Mouse (Mus musculus) lung, adult 18-20 months (tissue): ENCODE results near the gene Atg3.

Experiments
- DNase-seq, 2 experiments: peaks; one replicate each; pipeline ENCODE4 v3.0.0; 2022; ENCODE audit warnings: mixed read lengths in 2 of 2

Gene Atg3

DNA sequence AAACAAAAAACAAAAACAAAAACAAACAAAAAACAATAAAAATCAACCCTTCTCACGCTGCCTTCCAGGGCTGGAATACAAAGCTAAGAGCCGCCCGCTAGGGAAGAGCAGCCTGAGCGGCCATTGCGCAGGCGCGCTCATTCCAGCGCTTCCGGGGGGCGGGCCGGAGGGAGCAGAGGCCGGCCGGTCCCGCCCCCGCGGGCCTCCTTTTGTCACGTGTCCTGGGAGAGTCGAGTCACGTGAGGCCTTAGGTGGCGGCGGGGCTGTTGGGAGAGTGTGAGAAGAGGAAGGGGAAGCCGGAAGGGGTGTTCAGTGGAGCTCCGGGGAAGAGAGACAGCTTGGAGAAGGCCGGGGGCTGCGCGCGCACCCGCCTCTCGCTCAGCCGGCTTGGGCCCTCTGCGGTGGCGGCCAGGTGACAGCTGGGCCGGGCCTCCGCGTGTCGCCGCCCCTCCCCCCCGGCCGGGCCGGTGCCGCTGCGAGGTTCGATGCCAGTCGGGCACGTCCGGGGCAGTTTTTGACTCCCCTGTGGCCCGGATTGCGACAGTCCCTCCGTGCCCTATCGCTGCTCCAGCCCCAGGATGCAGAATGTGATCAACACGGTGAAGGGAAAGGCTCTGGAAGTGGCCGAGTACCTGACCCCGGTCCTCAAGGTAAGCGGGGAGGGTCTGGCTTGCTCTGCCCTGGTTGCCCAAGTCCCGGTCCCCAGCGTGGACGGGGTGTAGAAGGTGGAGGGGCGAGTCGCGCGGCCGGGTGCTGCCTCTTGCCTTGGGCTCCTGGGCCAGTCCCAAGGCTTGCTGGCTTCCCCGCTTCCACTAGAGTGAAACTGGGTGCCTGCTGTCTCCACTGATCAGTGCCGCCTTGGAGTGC, at the start of gene Atg3, which contains the start of gene Slc35a5:
Atg3 (plus strand) TSS at position 264 of the 867 bp plus-strand sequence.
Slc35a5 (minus strand) TSS at position 185 of the 867 bp plus-strand sequence.
- DNase-seq: peak; percentile 98

DNA sequence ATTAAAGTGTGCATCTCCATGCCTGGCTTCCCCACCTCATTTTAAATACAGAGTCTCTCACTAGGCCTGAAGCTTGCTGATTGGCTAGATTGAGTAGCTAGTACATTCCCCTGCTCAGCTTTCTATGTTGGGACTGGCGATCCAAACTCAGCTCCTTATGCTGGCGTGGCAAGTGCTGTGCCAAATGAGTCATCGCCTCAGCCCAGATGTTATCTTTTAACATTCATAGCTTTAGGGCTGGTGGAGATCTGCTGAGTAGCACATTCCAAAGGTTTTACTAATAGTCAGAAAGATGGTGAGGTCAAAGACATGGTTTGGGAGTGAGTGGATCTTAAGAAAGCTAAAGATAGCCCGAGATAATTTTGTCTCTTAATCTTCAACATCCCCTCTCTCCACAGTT, 48.1 kb upstream of the Atg3 start:
- peak; percentile 65 to 68 for DNase-seq

DNA sequence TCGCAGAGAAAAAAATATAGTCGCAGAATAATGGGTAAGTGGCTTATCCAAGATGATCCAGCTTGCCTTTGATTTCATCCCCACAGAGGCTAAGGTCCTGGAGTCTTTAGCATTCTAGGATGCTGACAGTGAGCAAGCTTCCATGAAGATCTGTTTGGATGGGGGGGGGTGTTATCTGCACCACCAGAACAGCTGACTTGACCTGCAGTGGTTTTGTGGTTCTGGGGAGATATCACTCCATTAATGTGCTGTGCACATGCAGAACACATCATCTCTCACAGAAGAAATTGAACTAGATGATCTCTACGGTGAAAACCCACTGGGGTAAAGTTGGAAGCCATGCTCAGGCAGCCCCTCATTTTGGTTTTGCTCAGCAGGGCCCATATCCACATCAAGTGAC, 41.4 kb upstream of the Atg3 start:
- no peak for DNase-seq

DNA sequence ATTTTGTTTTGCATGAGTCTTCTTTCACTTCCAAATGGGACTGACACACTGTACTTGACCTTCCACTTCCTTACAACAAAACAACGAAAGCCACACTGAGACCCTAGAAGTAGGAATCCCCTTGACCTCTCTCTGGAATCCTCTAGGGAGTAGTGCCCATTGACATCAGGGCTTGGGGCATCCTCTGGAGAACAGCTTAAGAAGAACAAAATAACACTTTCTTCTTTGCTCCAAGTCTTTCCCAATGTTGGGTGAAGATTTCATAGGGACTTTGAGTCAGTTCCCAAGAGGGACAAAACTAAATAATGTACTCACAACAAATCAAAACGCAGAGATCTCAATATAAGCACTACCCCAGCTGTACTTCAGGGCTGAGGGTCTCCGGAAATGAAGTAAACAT, 39.8 kb upstream of the Atg3 start:
- DNase-seq: no peak

DNA sequence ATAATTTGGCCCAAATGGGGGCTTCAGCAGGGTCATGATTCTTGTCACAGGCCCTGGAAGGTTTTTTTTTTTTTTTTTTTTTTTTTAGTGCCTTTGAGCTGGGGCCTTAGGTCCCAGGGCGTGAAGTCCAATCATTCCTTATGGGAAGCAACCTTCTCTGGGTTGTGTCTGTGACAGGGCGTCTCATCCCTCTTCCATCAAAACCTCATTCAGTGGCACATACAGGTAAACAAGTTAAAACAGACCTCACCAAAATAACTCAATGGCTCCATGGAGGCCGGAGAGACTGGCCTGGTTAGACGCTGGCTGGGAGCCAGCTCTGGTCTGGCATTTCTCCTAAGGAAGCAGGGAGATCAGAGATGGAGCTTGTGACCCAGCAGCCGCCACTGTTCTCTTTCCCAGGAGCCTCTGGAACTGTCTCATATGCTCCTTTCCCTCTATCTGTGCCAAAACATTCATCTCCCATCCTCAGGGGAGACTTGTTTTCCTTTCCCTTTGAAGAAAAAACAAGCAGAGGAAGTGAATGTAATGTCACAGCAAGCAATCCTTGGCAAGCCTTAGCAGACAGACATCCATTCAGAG, 37.6 kb upstream of the Atg3 start:
- DNase-seq: peak; percentile 24 to 48

DNA sequence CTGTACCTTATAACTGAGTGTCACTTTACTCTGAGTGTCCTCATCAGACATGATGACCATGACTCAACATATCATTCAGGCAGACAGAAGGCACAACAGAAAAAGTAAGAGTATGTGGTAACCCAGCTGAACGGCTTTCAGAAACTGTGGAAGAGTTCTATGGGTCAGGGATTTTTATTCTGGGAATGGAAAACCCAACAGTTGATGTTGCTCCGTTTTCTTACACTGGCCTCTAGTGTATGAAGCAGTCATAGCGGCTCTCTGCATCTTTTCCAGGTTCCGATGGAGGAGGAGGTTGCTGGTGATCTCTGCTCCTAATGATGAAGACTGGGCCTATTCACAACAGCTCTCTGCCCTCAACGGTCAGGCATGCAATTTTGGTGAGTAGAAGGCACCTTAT, 36.0 kb upstream of the Atg3 start:
- DNase-seq: no peak

DNA sequence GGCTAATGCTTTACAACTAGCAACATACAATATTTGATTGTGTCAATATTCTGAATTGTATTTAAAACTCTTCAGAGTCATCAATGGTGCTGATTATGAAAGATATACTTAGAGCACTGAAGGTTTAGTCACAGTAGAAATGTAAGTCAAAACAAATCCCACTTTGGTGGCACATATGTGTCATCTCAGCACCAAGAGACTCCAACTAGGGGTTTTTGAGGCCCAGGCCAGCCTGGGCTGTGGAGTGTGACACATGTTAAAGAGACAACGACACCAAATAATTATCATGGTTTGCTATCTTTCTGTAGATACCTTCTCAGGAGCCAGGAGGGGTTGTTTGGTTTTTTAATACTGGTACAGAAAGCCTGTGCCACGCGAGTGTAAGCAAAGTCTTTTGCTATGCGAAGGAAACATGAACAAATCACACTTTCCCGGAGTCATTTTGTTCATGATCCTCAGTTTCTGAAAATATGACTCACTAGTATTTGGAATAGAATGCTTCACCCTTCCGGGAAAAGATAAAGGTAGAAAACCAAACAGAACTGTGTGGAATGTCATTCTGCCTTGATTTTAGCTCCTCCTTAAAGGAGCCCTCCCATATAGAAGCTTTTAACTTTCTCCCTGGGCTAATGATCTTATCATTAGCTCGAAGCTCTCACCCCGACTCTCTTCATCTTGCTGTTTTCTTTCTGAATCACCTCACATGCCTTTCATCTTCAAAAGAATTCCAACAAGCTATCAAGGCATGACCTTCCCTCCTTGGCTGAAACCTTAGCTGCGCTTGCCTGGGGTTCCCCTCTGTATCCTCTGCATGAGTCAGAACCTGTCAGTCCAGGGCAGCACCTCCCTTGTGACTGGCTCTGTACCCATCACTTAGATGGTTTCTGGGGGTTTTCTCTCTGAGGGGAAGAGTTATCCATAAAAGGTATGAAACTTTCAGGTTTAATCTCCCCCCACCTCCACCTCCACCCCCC, 34.1 kb upstream of the Atg3 start:
- no peak for DNase-seq

DNA sequence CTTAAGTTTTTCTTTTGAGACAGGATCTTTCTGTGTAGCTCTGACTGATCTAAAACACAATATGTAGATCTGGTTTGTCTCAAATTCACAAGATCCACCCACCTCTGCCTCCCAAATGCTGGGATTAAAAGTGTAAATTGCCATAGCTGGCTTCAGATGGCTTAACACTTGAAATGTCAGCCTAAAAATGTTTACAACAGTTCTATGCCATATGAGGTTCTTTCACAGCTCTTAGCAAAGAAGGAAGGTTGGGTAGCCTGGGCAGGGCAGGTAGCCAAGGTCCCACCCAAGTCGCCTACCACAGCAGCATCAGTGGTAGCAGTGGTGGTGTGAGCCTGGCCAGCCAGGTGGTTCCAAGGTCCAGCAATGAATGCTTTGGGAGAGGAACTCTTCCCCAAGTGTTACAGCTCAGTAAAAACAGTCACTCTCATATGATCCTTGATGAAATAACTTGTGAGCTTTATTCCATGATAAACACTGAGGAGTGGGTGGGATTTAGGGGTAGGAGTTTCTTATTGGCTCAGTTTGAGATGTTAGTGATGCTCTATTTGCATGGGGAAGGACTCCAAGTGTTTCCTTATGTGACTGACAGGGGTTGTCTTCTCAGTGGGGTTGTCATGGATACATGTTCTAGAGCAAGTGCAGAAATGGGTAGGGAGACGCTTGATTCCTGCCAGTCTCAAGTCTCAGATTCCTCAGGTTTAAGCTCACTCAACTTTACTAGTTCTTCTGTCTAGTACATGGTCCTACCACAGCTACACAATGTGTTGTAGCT, 30.5 kb upstream of the Atg3 start:
- no peak for DNase-seq

DNA sequence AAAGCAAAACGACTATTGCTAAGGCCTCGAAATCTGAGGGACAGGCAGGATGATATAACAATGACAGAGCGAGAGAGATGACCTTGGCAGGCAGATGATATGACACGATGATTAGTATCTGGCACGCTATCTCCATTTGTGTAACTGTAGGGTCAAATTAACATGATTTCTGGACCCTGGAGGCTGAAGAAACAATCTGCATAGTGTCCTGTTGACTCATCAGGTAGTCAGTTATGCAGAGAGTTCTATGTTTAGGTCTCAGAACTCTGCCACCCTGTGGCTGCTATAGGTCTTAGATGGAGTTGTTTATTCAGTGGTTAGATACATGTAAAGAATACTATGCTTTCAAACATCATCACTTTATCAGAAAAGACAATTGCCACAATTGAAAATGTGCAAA, 16.9 kb upstream of the Atg3 start:
- DNase-seq: no peak

DNA sequence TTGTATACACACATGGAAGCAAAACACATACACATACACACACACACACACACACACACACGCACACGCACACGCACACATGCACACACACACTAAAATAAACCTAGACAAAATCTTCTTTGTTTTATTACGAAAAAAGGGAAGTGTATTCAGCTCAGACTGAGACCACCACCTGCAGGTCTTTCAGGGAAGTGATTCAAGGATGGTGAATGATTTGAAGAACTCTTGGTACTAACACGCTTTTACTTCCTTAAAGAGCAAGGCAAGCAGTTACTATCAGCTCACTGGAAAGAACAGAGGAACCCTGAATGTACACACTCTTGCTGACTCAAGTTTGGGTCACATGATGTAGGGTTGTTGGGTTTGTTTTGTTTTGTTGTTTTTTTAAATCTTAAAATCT, 16.0 kb upstream of the Atg3 start:
- no peak for DNase-seq

DNA sequence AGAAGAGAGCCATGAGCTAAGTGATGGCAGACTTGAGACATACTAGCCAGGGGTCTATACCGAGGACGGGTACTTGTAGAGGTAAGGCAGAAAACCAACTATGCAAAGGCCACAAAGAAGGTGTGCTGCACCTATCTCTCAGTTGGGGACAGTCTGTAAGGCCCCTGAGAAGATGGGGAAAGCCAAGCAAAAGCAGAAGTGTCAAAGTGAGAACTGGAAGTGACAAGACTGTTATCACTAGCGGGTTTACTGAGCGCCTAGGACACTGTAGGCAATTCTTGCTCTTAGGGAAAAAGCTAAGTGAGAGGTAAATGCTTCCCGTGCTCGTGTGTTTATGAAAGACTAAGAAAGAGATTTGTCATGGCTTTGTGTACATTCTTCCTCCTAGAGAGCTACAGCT, 13.5 kb upstream of the Atg3 start:
- no peak for DNase-seq

DNA sequence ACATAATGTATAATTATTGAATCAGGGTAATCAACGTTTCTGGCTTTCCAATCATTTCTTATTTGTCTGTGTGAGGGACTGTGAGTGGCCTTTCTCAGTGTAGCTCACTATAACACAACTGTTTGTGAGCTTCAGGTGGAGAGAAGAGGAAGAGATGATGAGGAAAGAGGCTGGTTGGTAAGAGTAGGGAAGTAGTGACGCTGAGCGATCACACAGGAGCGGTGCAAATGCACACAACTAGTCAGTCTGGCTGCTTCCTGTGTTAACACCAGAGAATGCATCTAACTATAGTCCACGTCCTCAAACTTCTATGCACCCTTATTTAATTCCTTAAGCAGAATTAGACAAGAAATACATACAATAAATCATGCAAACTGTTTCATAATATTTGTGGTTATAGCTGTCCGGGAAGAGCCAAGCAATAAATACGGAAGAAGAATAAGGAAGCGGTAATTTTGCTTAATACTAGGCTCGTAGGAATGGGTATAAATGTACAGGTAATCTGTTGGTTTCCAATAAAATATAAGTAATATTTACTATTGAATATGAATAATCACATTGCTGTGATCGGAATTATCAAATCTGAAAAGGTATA, 10.0 kb upstream of the Atg3 start:
- no peak for DNase-seq

DNA sequence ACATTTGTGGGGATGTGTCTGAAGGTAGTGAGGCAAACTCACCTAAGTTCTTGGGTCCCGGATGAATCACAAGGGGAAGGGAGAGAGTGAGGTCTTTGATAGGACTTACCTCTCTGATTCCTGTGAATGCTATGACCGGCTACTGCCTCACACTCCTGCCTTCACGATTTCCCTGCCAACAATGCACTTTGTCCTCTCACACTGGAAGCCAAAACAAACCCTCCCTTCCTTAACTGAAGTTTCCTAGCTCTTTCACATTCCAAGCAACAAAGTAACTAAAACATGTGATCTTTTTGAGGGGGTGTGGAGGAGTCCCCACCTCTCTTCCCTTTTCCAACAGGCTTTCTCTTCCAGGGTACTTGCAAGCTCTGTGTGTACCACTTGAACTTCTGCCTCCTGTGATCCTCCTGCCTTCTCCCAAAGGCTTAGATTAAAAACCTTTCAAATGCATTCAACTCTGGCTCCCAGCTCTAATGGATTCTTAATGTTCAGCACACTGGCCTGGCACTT, 3.8 kb upstream of the Atg3 start:
- peak; percentile 47 to 66 for DNase-seq

DNA sequence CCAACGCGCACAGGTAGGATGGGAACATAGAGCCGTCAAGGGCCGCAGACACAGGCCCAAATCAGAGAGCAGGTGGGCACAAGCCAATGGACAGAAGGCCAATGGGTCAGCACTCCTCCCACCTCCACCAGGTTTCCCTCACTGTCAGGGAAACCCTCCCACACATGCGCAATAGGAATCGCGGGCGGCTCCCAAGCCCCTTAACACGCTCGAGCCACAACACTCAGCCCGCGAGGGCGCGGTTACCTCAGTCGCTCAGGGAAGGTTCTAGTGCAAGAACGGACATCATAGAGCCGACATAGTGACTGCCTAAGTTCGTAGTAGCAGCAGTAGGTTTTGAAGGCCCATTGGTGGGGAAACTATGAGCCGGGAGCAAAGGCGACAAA, 456 bp upstream of the Atg3 start:
- DNase-seq: peak; percentile 86 to 90

DNA sequence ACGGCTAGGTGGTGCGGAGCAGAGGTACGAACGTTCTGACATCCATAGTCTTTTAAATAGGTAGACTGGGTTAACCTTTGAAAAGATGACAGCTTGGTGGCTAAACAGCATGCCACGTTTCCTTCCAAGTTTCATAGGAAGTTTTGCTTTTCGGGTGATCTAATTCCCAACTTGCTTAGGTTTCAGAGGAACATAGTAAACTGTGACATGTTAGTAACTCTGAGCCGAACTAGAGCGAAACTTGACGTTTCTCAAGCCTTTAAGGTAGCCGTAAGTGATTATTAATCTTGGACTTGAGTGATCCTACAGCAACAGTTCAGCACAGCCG, 768 bp downstream of the Atg3 start:
- DNase-seq: no peak

DNA sequence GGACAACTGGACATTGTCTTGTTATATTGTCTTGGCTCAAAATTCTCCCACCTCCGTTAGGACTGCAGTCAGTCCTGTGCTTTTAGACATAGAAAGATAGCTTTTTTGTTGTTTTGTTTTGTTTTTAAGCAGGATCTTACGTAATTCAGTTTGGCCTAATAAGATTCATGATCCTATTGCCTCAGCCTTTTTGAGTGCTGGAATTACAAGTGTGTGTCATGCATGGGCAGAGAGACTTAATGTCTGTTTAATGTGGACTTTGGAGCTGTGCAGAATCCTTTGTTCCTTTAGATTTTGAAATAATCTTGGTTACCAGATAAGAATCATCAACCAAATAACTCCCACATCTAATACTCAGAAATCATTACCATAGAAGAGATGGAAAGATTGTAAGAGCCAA, 20.0 kb downstream of the Atg3 start:
- DNase-seq: no peak

DNA sequence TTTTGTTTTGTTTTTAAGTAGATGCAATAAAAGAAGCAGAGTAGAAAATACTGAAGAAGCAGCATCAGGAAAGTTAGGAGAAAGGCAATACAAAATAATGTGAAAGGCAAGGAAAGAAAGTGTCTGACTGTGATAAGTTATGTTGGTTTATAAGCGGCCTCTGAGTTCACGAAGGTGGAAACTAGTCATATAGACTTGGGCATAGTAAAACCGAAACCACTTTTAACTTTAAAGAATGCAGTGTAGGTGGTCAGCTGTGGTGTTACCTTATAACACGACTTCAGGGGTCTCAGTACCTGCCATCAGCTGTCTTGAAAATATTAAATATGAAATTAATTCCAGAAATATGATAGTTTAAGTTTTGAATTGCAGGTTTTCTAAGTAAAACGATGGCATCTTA, 23.2 kb downstream of the Atg3 start:
- no peak for DNase-seq

DNA sequence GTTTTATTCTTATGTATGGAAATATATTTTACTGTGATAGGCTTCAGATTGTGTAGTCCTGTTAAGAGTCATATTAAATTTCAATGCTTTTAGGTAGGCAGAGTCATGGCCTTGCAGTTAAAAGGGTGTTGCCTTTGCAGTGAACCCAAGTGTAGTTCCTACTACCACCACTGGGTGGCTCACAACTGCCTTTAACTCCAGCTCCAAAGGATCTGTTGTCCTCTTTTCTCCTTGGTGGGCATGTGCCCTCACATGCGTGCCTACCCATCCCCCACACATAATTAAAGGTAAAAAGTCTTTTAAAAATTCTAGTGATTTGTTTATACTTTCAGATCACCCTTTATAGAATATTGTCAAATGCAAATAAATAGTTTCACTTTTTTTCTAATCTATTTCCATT, 34.0 kb downstream of the Atg3 start:
- peak; percentile 62 to 68 for DNase-seq

DNA sequence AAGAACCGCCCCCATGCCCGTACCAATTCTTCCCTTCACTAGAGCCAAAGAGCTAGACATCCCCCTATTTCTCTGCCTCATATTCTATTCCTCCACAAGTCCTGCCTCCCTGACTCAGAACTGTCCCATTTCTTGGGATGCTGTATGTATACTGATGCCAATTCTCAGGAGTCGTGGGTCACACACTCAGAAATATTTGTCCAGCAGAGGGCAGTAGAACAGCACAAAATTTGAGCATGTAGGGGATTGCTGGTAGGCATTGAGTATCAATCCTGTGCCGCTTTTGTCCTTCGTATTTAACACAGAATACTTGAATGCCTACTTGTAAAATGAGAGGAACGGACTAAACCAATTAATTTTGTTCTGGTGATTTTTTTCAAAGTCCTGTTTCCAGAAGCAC, 38.2 kb downstream of the Atg3 start:
- peak; percentile 36 to 67 for DNase-seq

DNA sequence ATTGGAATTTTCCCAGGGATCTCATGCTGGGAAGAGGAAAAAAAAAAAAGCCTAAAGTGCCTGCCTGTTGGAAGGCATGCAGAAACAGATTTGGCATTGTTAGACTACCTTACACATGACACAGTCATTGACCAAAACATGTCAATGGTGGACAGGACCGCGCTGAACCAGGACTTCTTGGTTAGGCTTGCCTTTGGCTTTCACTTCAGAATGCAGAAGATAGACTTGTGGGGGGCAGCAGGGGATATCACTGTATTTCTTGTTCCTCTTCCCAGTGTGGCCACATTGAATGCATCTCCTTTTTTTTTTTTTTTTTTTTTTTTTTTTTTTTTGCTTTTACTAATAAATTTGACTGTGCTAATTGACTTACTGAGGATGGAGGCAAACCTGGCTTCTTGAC, 42.8 kb downstream of the Atg3 start:
- no peak for DNase-seq

DNA sequence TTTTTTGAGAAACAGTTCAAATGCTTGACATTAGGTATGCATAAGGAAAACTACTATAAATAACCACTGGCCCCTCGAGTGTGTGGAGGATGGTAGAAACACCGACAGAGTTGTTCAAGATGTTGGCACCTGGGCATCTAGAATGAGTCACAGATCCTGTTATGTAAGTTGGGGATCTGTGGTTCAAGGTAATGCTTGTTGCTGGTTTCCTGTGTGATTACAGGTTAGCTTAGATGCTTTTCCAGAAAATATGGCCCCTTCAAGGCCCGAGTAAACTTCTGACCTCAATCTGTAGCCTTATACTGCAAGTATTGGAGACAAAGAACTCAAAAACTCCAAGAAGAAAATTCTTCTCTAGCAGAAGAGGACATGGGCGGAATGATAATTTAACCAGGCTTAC, 45.9 kb downstream of the Atg3 start:
- DNase-seq: peak in 1 of 2 experiments; percentile 11
